Mouse (Mus musculus) embryonic facial prominence, embryonic 11.5 days (tissue): ENCODE data around the gene Zmiz1. TPM values are rescaled to one million over a fixed set of nuclear protein-coding genes. Genes with fewer than 3 reads are reported as not detected.

Experiments
- ATAC-seq: fragments of 200-750 bp; cut with Nextera tagmentation; replicated peaks from 2 replicates; pipeline ENCODE4 v1.8.0; 2017; ENCODE audit warnings: low read depth; ENCODE audit not compliant: insufficient number of reproducible peaks, low FRiP score, low TSS enrichment
- DNase-seq: peaks from one replicate; pipeline ENCODE4 v3.0.0-alpha.2; 2015; ENCODE audit warnings: low spot score
- H3K27ac ChIP-seq: fragments of 300-500 bp; sonication (generic); replicated peaks from 2 replicates; pipeline ENCODE4 v1.5.1; 2014; ENCODE audit warnings: mild to moderate bottlenecking, low read depth, low read length, control low read depth
- H3K27me3 ChIP-seq: fragments of 300-500 bp; sonication (generic); 2 replicates; pipeline ENCODE4 v1.6.1; 2014; ENCODE audit warnings: mild to moderate bottlenecking, low read length, moderate library complexity, mixed read lengths; ENCODE audit not compliant: control insufficient read depth, insufficient read depth
- H3K36me3 ChIP-seq: fragments of 300-500 bp; sonication (generic); replicated peaks from 2 replicates; pipeline ENCODE4 v1.6.1; 2014; ENCODE audit warnings: low read depth, mild to moderate bottlenecking, low read length, moderate library complexity, mixed read lengths; ENCODE audit not compliant: control insufficient read depth, insufficient read depth
- H3K4me1 ChIP-seq: fragments of 300-500 bp; sonication (generic); 2 replicates; pipeline ENCODE4 v1.6.1; 2014; ENCODE audit warnings: low read length, mixed read lengths; ENCODE audit not compliant: control insufficient read depth, insufficient read depth
- H3K4me2 ChIP-seq: fragments of 300-500 bp; sonication (generic); 2 replicates; pipeline ENCODE4 v1.6.1; 2014; ENCODE audit warnings: low read depth, mild to moderate bottlenecking, control low read depth, low read length, moderate library complexity
- H3K4me3 ChIP-seq: fragments of 300-500 bp; sonication (generic); 2 replicates; pipeline ENCODE4 v1.5.1; 2014; ENCODE audit warnings: low read depth, low read length, control low read depth
- H3K9ac ChIP-seq: fragments of 300-500 bp; sonication (generic); replicated peaks from 2 replicates; pipeline ENCODE4 v1.6.1; 2014; ENCODE audit warnings: mild to moderate bottlenecking, control low read depth, low read length
- H3K9me3 ChIP-seq: fragments of 300-500 bp; sonication (generic); replicated peaks from 2 replicates; pipeline ENCODE4 v1.6.1; 2016; ENCODE audit warnings: mild to moderate bottlenecking, low read length, inconsistent platforms, mixed read lengths; ENCODE audit not compliant: control insufficient read depth
- WGBS: fragments of 180-500 bp; shearing (Covaris S2); extraction: QIAGEN DNeasy Blood & Tissue Kit; methylation state at CpG from one replicate; pipeline ENCODE4 v1.1.7; 2014; 5-methylcytosine and 5-hydroxymethylcytosine counted together
- polyA plus RNA-seq: library from polyadenylated mRNA; unstranded; fragments of >200 nt; fragmentation: Nextera tagmentation; extraction: Ambion mirVana; gene quantifications from 2 replicates; pipeline ENCODE4 v1.2.1, GENCODE M21; 2014

Gene Zmiz1
- polyA plus RNA-seq, 1 experiment from 2014 or later, result 27.7 TPM

DNA sequence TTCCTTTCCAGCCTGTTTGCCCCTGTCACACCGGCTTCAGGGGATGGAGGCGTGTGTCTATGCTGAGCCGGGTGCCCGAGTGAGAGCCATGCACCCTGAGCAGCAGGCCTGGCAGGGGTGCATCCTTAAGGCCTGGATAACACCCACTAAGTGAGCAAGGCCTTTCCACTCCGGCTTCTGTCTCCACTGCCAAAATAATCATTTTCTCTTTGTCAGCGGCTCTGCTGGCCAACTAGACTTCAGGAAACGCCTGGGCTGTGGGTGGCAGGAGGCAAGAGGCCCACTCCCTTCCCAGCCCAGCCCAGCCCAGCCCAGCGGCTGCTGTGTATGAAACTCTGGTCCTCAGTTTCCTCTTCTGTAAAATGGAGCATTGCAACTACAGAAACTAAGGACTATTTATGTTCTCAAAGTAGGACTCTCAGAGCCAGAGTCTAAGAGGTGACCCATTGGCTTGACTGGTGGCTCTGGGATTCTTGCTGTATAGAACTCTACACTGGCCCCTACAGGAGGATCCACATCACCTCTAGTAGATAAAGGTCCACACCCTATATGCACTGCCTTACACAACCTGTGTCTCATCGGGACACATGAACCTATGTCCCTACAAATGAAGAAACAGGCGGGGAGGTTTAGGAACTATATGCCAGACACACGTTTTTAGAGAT, 76.1 kb downstream of the Zmiz1 start:
- Histone ChIP-seq H3K27me3 (no peaks in the 10 kb centered on the region), H3K4me3 (no peak overlapping the region), H3K9ac (no peak overlapping the region), H3K4me1 (no peaks in the 10 kb centered on the region), H3K27ac (no peak overlapping the region), H3K36me3 (no peaks in the 10 kb centered on the region; the same call in 1 of the 2 replicates), H3K9me3 (no peaks in the 10 kb centered on the region), H3K4me2 (no peak overlapping the region)
- WGBS, result 75% methylated on average over 11 of the region's 11 CpGs
- ATAC-seq, result no peak
- DNase-seq, result no peak

DNA sequence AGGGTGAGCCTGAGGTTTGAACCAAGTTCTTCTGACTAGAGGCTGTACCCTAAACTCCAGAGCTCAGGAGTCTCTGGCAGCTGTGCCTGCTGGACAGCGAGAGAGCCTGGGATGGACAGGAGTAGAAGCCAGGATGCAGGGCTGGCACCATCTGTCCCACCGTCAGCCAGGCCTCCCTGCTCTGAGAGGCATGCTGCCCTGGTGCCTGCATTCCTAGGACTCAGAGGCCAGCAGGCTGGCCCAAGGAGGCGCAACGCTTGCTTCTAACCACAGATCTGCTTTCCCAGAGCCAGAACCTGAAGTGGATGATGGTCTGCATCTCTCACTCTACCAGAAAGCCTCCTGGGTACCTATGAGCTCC, 76.6 kb downstream of the Zmiz1 start:
- DNase-seq (no peak), ATAC-seq (no peak)
- Histone ChIP-seq H3K4me3 (no peak overlapping the region), H3K4me1 (no peaks in the 10 kb centered on the region), H3K9me3 (no peaks in the 10 kb centered on the region), H3K36me3 (no peaks in the 10 kb centered on the region; the same call in 1 of the 2 replicates), H3K9ac (no peak overlapping the region), H3K4me2 (no peak overlapping the region), H3K27ac (no peak overlapping the region), H3K27me3 (no peaks in the 10 kb centered on the region)
- WGBS, result 88% methylated on average over 4 of the region's 4 CpGs

DNA sequence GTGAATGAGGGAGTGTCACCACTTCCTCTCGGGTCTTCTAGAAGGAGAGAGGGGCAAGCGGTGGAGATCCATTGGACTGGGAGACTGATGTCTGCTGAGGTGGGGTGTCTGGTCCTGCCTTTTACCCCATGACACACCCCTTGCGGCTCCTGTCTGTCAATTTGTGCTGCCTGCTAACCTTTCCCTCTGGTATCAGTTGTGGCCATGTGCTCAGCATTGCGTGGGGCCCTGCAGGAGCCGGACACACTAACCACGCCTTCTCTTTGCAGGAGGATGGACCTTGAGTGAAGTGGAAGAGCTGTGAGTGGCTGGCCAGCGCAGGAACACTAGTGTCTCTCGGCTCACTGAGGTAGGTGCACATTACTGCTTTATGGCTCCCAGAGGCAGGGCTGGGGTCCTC, 77.5 kb downstream of the Zmiz1 start:
- Histone ChIP-seq H3K27ac (no peak overlapping the region), H3K9ac (no peak overlapping the region), H3K9me3 (no peaks in the 10 kb centered on the region), H3K4me3 (no peak overlapping the region), H3K4me1 (no peaks in the 10 kb centered on the region), H3K36me3 (no peaks in the 10 kb centered on the region; the same call in none of the 2 replicates), H3K27me3 (no peaks in the 10 kb centered on the region), H3K4me2 (no peak overlapping the region)
- 95% methylated on average over 8 of the region's 8 CpGs for WGBS
- DNase-seq (no peak), ATAC-seq (no peak)

DNA sequence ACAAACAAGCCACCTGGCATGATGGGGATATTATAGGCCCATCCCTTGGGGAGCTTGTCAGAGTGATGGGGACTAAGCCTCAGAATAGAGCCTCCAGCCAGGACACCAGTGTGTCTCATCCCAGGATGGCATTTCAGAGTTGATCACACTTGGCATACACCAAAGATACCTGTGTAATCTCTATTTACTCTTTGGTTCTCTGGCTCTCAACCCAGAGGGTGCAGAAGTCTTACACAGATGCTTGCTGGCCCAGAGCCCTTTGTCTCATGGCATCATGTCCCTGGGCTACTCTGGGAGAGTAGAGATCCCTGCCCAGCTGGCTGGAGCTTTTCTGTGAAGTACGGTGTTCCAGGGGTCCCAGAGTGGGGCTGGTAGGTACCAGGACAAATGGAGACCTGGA, 78.4 kb downstream of the Zmiz1 start:
- no peaks in the 10 kb centered on the region for H3K27me3 ChIP-seq
- 100% methylated on average over 1 of the region's 1 CpGs for WGBS
- no peak overlapping the region for H3K27ac ChIP-seq
- H3K4me3 ChIP-seq, result no peak overlapping the region
- H3K36me3 ChIP-seq, result no peaks in the 10 kb centered on the region; the same call in none of the 2 replicates
- DNase-seq, result no peak
- H3K4me2 ChIP-seq, result no peak overlapping the region
- H3K9ac ChIP-seq, result no peak overlapping the region
- no peaks in the 10 kb centered on the region for H3K9me3 ChIP-seq
- no peaks in the 10 kb centered on the region for H3K4me1 ChIP-seq
- ATAC-seq, result no peak

DNA sequence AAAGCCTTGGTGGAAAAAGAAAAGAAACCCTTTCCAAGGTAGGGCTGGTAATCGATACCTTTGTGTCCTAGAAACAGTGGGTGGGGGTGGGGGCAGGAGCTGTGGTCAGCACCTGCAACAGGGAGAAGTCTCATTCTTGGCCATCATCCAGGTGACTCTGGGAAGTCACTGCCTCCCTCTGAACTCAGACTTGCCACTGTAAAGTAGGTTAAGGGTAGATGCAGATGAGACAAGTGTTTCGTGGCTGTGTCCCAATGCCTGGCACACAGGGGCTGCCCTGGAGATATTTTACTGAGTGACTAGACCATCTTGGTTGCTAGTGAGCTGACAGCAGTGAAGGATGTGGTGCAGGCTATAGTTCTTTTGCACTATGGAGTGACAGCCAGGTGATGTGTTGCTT, 79.5 kb downstream of the Zmiz1 start:
- no peaks in the 10 kb centered on the region for H3K27me3 ChIP-seq
- ATAC-seq (no peak), DNase-seq (no peak)
- H3K9ac ChIP-seq, result no peak overlapping the region
- no peak overlapping the region for H3K4me3 ChIP-seq
- H3K4me2 ChIP-seq, result no peak overlapping the region
- H3K27ac ChIP-seq, result no peak overlapping the region
- no peaks in the 10 kb centered on the region for H3K9me3 ChIP-seq
- no peaks in the 10 kb centered on the region for H3K4me1 ChIP-seq
- H3K36me3 ChIP-seq, result no peaks in the 10 kb centered on the region; the same call in none of the 2 replicates
- 92% methylated on average over 2 of the region's 2 CpGs for WGBS

DNA sequence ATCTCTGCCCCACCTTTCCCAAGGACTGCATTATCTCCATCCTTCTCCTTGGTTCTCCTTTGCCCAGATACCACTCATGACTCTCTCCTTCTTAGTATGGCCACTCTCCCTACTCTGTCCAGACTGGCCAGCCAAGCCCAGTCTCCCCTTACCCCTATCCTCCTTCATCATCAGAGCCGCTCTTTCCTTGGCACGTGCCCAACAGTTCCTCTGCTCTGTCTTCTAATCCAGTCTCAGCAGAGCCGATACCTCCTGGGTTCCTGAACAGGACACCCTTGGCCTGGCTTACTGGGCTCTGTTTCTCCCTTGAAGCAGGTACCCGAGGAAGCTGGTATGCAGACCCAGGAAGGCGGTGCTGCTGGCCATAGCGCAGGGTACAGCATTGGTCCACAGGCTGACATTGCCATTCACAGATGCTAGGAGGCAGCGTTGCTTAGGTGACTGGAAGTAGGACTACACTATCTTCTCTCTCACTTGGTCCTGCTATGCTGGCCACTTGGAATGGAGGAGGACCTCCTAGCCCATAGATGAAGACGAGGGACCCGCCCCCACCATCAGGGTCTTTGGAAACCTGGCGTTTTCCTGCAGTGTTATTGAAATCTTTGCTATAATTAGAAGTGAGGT, 80.6 kb downstream of the Zmiz1 start:
- 88% methylated on average over 10 of the region's 10 CpGs for WGBS
- ATAC-seq (no peak), DNase-seq (no peak)
- Histone ChIP-seq H3K4me3 (no peak overlapping the region), H3K9ac (no peak overlapping the region), H3K36me3 (no peaks in the 10 kb centered on the region; the same call in none of the 2 replicates), H3K4me1 (no peaks in the 10 kb centered on the region), H3K4me2 (no peak overlapping the region), H3K9me3 (no peaks in the 10 kb centered on the region), H3K27me3 (no peaks in the 10 kb centered on the region), H3K27ac (no peak overlapping the region)

DNA sequence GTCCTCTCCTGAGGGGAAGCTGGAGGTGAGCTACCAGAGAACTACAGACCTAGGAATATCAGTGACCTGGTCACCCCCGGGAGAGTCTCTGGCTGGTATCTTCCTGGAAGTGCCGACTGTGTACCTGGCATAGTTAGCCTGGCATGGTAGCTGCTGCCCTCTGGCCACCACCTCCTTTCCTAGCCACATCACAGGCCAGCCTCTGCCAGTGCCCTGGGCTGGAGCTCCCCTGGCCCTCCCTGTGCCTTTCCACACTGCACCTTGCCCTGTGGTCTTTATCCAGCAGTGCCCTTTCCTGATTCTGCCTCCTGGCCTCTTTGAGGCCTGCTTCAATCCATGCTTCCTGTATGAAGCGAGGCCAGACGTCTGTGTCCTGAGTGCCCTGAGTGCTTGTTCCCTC, 81.2 kb downstream of the Zmiz1 start:
- no peaks in the 10 kb centered on the region for H3K4me1 ChIP-seq
- H3K36me3 ChIP-seq, result no peaks in the 10 kb centered on the region; the same call in none of the 2 replicates
- no peak for DNase-seq
- no peak overlapping the region for H3K27ac ChIP-seq
- no peak overlapping the region for H3K4me3 ChIP-seq
- no peaks in the 10 kb centered on the region for H3K27me3 ChIP-seq
- ATAC-seq, result no peak
- no peaks in the 10 kb centered on the region for H3K9me3 ChIP-seq
- no peak overlapping the region for H3K4me2 ChIP-seq
- no peak overlapping the region for H3K9ac ChIP-seq
- WGBS, result 79% methylated on average over 4 of the region's 4 CpGs

DNA sequence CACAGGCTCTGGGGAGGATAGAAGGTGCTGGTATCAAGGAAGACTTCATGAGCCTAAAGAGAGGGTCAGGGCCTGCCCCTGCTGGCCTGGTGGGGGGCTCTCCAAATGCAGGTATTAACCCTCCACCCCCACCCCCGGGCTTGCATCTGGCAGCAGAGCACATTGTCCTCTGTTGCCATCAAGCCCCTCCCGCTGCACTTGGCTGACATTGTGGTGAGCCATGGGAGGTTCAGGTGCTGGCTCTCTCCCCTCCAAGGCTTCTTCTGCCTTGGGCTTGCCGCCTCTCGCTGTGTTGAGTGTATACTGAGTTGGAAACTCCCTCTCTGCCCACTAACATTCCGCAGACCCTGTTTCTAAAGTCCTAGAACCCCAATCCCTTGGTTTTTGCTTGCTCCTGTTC, 82.2 kb downstream of the Zmiz1 start:
- DNase-seq (no peak), ATAC-seq (no peak)
- Histone ChIP-seq H3K27ac (no peak overlapping the region), H3K9ac (no peak overlapping the region), H3K4me2 (no peak overlapping the region), H3K9me3 (no peaks in the 10 kb centered on the region), H3K36me3 (no peaks in the 10 kb centered on the region; the same call in none of the 2 replicates), H3K27me3 (no peaks in the 10 kb centered on the region), H3K4me1 (no peaks in the 10 kb centered on the region), H3K4me3 (no peak overlapping the region)
- 78% methylated on average over 5 of the region's 5 CpGs for WGBS
